Mouse (Mus musculus) skeletal muscle tissue, adult 2 months (tissue): ENCODE measurements around the gene Lrp4.
"Not testable (repeated sequence)": the region's sequence is repeated elsewhere in the genome, so short reads cannot be mapped to it uniquely, and the experiment has no call there.

Experiments used
- DNase-seq: peaks from one replicate; pipeline ENCODE4 v3.0.0-alpha.2; 2012; ENCODE audit warnings: low read depth, low spot score

Gene Lrp4

GRCm38 (mm10) chr2:91484698-91485097 is 27.4 kb downstream of the Lrp4 start:
- DNase-seq: no peak

- DNase-seq: no peak
Measured at GRCm38 (mm10) chr2:91485256-91485655, 27.9 kb downstream of the Lrp4 start.

- DNase-seq: not testable (repeated sequence)
Measured at GRCm38 (mm10) chr2:91487295-91487694, 30.0 kb downstream of the Lrp4 start.

GRCm38 (mm10) chr2:91492071-91492635 is 34.8 kb downstream of the Lrp4 start:
- no peak for DNase-seq

GRCm38 (mm10) chr2:91493981-91494380 is 36.7 kb downstream of the Lrp4 start:
- DNase-seq: no peak

- no peak for DNase-seq
Measured at GRCm38 (mm10) chr2:91498093-91498719, 40.9 kb downstream of the Lrp4 start.

- no peak for DNase-seq
Measured at GRCm38 (mm10) chr2:91508076-91508475, 50.8 kb downstream of the Lrp4 start.

GRCm38 (mm10) chr2:91517186-91517585 is 59.9 kb downstream of the Lrp4 start:
- DNase-seq: no peak

GRCm38 (mm10) chr2:91526294-91527146 is 69.2 kb downstream of the Lrp4 start, which contains the start of gene Ckap5:
Gene Ckap5, plus strand, starts transcription at chr2:91526762.
- DNase-seq: peak; percentile 83

- DNase-seq: no peak
Measured at GRCm38 (mm10) chr2:91527147-91527486, 69.8 kb downstream of the Lrp4 start.

- peak; percentile 83 for DNase-seq
Measured at GRCm38 (mm10) chr2:91537588-91538205, 80.4 kb downstream of the Lrp4 start.
